9 mouse cellular contexts compared by ENCODE assay signal in genomic region chr6:37299562-37300390, GRCm38 (mm10). TPM values are rescaled to one million over a fixed set of nuclear protein-coding genes. Genes with fewer than 3 reads are reported as not detected.
DNase-seq lines count a peak whose midpoint lies in the region; ATAC-seq lines count a peak whose summit lies in the region.
"Had no signal": no experiment of that assay in that cellular context is flagged by ENCODE, and none has a peak within 500 bp of the region (broad histone marks: within the 10 kb centered on the region; RNA-seq: fewer than 3 reads in every experiment).

TSS of gene Dgki (minus strand) at chr6:37300184.

- no peaks in the 10 kb centered on the region for H3K9me3 ChIP-seq in forebrain, embryonic 14.5 days (replicated peaks; ENCODE audit: control insufficient read depth, low read length)
- H3K9me3 ChIP-seq in hindbrain, embryonic 16.5 days (ENCODE audit: control insufficient read depth, low read length), result no peaks in the 10 kb centered on the region
- H3K9me3 ChIP-seq in midbrain, embryonic 14.5 days (ENCODE audit: control insufficient read depth, low read length), result no peaks in the 10 kb centered on the region

- H3K4me3 ChIP-seq in forebrain, embryonic 14.5 days (ENCODE audit: low read depth, low read length), result peak within 1 kb of the TSS; percentile 77
- H3K4me3 ChIP-seq in hindbrain, embryonic 16.5 days (ENCODE audit: low read length), result peak within 1 kb of the TSS; percentile 73
- H3K4me3 ChIP-seq in midbrain, embryonic 14.5 days (replicated peaks; ENCODE audit: low read depth, low read length), result peak within 1 kb of the TSS; percentile 85

- H3K27me3 ChIP-seq in forebrain, embryonic 14.5 days (replicated peaks; ENCODE audit: control insufficient read depth, insufficient read depth, low read length), result no peaks in the 10 kb centered on the region
- no peaks in the 10 kb centered on the region for H3K27me3 ChIP-seq in hindbrain, embryonic 16.5 days (replicated peaks; ENCODE audit: control insufficient read depth, insufficient read depth, low read length)
- H3K27me3 ChIP-seq in midbrain, embryonic 14.5 days (ENCODE audit: control insufficient read depth, insufficient read depth, low read length), result no peaks in the 10 kb centered on the region

- no peaks in the 10 kb centered on the region for H3K36me3 ChIP-seq in forebrain, embryonic 14.5 days (ENCODE audit: control insufficient read depth, insufficient read depth, low read length)
- H3K36me3 ChIP-seq in hindbrain, embryonic 16.5 days (ENCODE audit: control insufficient read depth, insufficient read depth, low read length), result no peaks in the 10 kb centered on the region
- no peaks in the 10 kb centered on the region for H3K36me3 ChIP-seq in midbrain, embryonic 14.5 days (ENCODE audit: control insufficient read depth, insufficient read depth, low read length)

- peak; percentile 87 for DNase-seq in heart, adult 11 months
- no peak for DNase-seq in heart, adult 8-10 months (ENCODE audit: low spot score)
- DNase-seq in forebrain, embryonic 14.5 days (ENCODE audit: low spot score), result peak; percentile 94
- DNase-seq in left cerebral cortex, postnatal 10 days (ENCODE audit: extremely low spot score in 1 of 2, low spot score in 2 of 2), result peak; percentile 88
- DNase-seq in midbrain, embryonic 14.5 days, result peak; percentile 94
- DNase-seq in urinary bladder, postnatal 14 days (ENCODE audit: low spot score), result peak; percentile 21

- H3K4me2 ChIP-seq in forebrain, embryonic 14.5 days (ENCODE audit: low read length), result peak within 1 kb of the TSS; percentile 95
- H3K4me2 ChIP-seq in hindbrain, embryonic 16.5 days (ENCODE audit: low read length), result peak within 1 kb of the TSS; percentile 71
- H3K4me2 ChIP-seq in midbrain, embryonic 14.5 days (ENCODE audit: low read length), result peak within 1 kb of the TSS; percentile 86

- whole genome bisulfite sequencing in forebrain, embryonic 14.5 days, result under 1% methylated on average over 58 of the region's 65 CpGs
- under 1% methylated on average over 64 of the region's 65 CpGs for WGBS in hindbrain, embryonic 16.5 days
- under 1% methylated on average over 64 of the region's 65 CpGs for WGBS in midbrain, embryonic 14.5 days

- peaks cover 20% of the 10 kb centered on the region for H3K4me1 ChIP-seq in forebrain, embryonic 14.5 days (ENCODE audit: control insufficient read depth, insufficient read depth, low read length)
- peaks cover 31% of the 10 kb centered on the region for H3K4me1 ChIP-seq in hindbrain, embryonic 16.5 days (ENCODE audit: control insufficient read depth, insufficient read depth, low read depth, low read length)
- peaks cover 37% of the 10 kb centered on the region for H3K4me1 ChIP-seq in midbrain, embryonic 14.5 days (ENCODE audit: control insufficient read depth, insufficient read depth, low read length)

- H3K27ac ChIP-seq in forebrain, embryonic 14.5 days (ENCODE audit: low read depth, low read length), result peak within 1 kb of the TSS; percentile 39; the same call in 1 of the 2 replicates
- H3K27ac ChIP-seq in hindbrain, embryonic 16.5 days (ENCODE audit: low read depth, low read length), result peak within 1 kb of the TSS; percentile 82
- H3K27ac ChIP-seq in midbrain, embryonic 14.5 days (replicated peaks; ENCODE audit: low read depth, low read length), result peak within 1 kb of the TSS; percentile 88

- peak within 1 kb of the TSS; percentile 93 for H3K9ac ChIP-seq in forebrain, embryonic 14.5 days (ENCODE audit: low read length)
- peak within 1 kb of the TSS; percentile 82 for H3K9ac ChIP-seq in hindbrain, embryonic 16.5 days (ENCODE audit: low read depth, low read length)
- H3K9ac ChIP-seq in midbrain, embryonic 14.5 days (replicated peaks; ENCODE audit: low read length), result peak within 1 kb of the TSS; percentile 89

- intact Hi-C loops in left cerebral cortex, postnatal 10 days (cut with DNase I), result loop anchor here (5.0 kb wide), 2 partner anchors 57 to 202 kb away; no protein-coding TSS in a partner anchor

- peak; percentile 86 for ATAC-seq in cerebellum, adult (ENCODE audit: insufficient number of reproducible peaks, low FRiP score, low TSS enrichment)
- peak; percentile 98 for ATAC-seq in forebrain, embryonic 14.5 days
- peak; percentile 96 for ATAC-seq in hindbrain, embryonic 16.5 days
- ATAC-seq in midbrain, embryonic 14.5 days (ENCODE audit: low FRiP score, low TSS enrichment), result peak; percentile 96

RNA-seq across cellular contexts. Expression of gene Dgki, which starts in this region (rescaled TPM):
- 1 to 10 TPM in 1 of 4 experiments, under 1 TPM in 3; 0.11 to 1.3 (median 0.27) TPM for total RNA-seq in heart, adult 8-10 months (2022)
- polyA plus RNA-seq in forebrain, embryonic 14.5 days (2014; fragmentation: Nextera tagmentation; extraction: Ambion mirVana), result 3.8 and 7.5 TPM in 2 replicates
- polyA plus RNA-seq in hindbrain, embryonic 16.5 days (2015; fragmentation: Nextera tagmentation; extraction: Ambion mirVana), result 6.0 and 6.7 TPM in 2 replicates
- 10 to 100 TPM; 60.3 to 63.2 TPM for total RNA-seq in left cerebral cortex, postnatal 10 days (2021)
- 7.6 and 9.2 TPM in 2 replicates for polyA plus RNA-seq in midbrain, embryonic 14.5 days (2014; fragmentation: Nextera tagmentation; extraction: Ambion mirVana)
- total RNA-seq: neutrophil, adult 5-6 weeks had no signal

Comparison
In these comparisons a context has a peak if more than half of its experiments do, and no peak if none do; other contexts are left out.
1. RNA of gene Dgki (total RNA-seq): 60.3 to 63.2 TPM in left cerebral cortex, postnatal 10 days; 0.11 to 1.3 TPM in heart, adult 8-10 months; every median in the first group is over 10 times any median in the second.
2. Peak in every context shown above with its lines, with median percentiles within 50 percentile points of each other: ATAC-seq, H3K27ac ChIP-seq, H3K4me2 ChIP-seq, H3K4me3 ChIP-seq and H3K9ac ChIP-seq.